Mouse (Mus musculus): ENCODE results near the gene 4932415D10Rik. TPM values are rescaled to one million over a fixed set of nuclear protein-coding genes. Genes with fewer than 3 reads are reported as not detected.

The 4932415D10Rik gene
- polyA plus RNA-seq (2012; rRNA removed), result not detected in 2 replicates

GRCm38 (mm10) chr10:82316482-82316881 is at the start of gene 4932415D10Rik:
Gene 4932415D10Rik (minus strand): TSS chr10:82316582.

GRCm38 (mm10) chr10:82354083-82355010 is 38.0 kb upstream of the 4932415D10Rik start, which contains the start of gene Gm4924:
Gene Gm4924 (plus strand): TSS chr10:82354255.

GRCm38 (mm10) chr10:82240742-82241400 is 75.5 kb downstream of the 4932415D10Rik start, which contains the start of gene Zfp938:
Gene Zfp938 (minus strand): TSS chr10:82241280.

Other genes starting within 250 kb of the 4932415D10Rik start
- 0.31 and 0.40 TPM in 2 replicates for gene BC024063, start 233.2 kb downstream of the 4932415D10Rik start, polyA plus RNA-seq (2012; rRNA removed)
- 0.53 and 0.54 TPM in 2 replicates for gene AU041133, start 188.6 kb downstream of the 4932415D10Rik start, polyA plus RNA-seq (2012; rRNA removed)
- 1.6 and 1.7 TPM in 2 replicates for gene Zfp938, start 75.3 kb downstream of the 4932415D10Rik start, polyA plus RNA-seq (2012; rRNA removed)
- 0.84 and 0.86 TPM in 2 replicates for gene Gm4924, start 37.7 kb upstream of the 4932415D10Rik start, polyA plus RNA-seq (2012; rRNA removed)
- gene Gm1553, start 176.0 kb upstream of the 4932415D10Rik start, polyA plus RNA-seq (2012; rRNA removed), result not detected in 2 replicates